Mouse (Mus musculus) c-Kit-positive CD71-negative TER-119-negative erythroid progenitor cells, embryonic 14.5 days (primary cell): ENCODE data around the gene Boc.

Experiments used
- DNase-seq: peaks from one replicate; pipeline ENCODE4 v3.0.0-alpha.2; 2013; ENCODE audit warnings: low read depth

Boc gene

GRCm38 (mm10) chr16:44527218-44527905, 31.3 kb downstream of the Boc start:
- no peak for DNase-seq

DNA sequence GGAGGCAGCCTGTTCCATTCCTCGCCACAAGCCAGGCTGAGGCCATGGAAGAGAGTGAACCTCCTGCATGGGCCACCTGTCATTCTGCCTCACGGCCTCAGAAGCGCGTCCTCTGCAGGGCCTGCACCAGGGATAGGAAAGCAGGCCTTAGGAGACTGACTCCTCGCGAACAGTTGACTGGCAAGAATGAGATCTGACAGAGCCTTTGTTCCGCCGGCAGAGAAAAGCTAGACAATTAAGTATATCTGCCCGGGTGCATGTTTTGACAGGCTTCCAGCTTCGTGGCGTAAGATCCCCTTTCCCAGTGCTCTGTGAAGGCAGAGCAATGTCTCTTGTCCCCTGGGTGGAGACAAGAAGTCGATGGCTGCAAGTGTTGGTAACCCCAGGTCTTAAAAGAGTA, 32.0 kb downstream of the Boc start:
- DNase-seq: no peak

- DNase-seq: no peak
Observed at GRCm38 (mm10) chr16:44526044-44526443, 32.7 kb downstream of the Boc start.

DNA sequence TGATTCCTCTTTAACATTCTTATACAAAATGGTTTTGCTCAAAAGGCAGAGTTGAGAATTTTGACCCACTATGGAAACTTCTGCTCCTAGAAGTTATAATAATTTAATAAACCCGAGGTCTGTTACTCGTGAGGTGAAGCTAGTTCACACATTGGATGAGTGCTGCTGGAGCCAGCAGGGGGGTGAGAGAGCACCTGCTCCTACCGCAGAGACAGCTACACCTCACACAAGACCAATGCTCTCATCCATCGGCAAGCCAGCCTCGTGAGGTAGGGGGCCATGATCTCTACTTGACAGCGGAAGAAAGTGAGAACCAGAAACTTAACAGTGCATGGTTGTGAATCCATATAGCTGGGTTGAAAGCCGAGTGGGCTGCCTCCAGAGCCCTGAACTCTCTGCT, 35.1 kb downstream of the Boc start:
- DNase-seq: no peak

- no peak for DNase-seq
Observed at GRCm38 (mm10) chr16:44516498-44516897, 42.2 kb downstream of the Boc start.

DNA sequence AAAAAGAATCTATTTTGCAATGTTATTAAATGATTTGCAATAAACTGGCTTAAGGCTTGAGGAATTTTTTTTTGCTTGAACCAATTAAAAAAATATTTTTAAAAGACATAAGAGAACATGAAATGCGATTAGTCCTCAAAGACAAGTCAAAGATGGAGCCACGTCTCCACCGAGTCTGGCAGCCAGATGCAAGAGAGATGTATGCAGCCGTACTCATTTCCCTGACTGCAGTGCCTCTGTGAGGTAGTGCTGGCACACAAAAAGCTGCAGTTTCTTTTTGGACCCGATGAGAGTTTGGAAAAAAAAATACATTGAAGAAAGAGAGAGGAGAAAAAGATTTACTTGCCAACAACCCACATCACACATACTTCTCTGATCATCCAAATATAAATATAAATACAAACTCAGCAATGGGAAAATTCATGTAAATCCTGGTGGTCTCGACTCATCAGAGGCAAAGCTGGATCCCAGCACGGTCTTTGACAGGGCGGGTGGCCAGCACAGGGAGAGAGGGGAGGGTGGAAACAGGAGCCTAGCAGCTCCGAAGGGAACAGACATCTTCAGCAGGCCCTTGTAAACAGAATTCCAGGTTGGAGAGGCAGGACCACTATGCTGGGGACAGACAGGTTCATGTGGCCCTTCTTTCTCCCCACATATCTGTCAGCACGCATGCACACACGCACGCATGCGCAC, 48.0 kb downstream of the Boc start:
- no peak for DNase-seq

DNA sequence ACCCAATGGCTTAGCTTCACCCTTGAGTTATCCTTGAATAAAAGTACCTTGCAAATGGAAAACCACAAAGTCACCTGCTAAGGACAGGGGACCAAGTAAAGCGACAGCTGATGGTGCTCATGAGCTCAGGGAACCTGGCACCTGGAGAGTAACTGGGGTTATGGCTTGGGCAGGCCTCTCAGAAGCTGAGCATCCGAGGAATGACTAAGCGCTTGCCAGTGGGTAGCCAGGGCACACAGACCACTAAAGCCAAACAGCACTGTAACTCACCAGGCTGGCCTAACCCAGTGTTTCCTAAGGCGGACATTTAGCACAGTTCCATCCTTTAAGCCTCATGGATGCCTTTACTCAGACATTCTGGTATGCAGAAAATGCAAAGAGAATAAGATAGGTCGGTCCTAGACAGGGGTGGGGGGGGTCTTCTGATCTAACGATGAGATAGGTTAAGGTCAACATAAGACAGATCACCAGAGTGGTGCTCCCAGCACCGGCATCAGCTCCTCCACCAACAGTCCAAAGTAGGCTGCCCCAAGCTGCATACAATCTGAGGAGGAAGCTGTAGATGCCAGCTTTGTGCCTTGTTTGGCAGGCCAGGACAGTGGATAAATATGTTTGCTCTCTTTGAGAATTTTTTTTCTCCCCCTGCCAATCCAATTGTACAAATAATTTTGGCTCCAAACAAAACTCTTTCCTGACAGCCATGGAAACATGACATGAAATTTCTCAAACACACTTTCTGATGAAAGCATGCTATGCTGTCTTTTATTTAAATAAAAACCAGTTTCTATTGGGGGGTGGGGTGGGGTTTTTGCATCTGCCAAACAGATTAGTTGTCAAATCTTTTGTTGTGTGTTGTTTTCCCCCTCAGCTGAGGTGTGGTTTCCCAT, 49.0 kb downstream of the Boc start:
- no peak for DNase-seq

DNA sequence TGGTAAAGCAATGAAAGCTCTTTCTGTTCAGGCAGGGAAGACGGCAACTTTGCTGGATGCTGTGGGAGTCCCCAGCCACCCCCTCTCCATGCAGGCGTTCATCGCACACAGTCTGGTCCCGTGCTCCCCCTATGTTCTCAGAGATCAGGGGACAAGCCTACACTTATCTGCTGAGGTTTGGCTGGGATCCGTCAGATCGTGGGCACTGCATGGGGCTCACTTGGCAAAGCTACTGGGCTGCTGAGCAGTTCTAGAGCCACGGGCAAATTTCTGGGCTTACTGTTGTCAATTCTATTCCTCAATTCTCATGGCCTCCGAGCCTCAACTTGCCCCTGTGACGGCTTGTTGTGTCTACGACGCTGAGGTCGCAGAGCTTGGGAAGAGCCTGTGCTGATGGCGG, 49.9 kb downstream of the Boc start:
- DNase-seq: no peak

- DNase-seq: no peak
Observed at GRCm38 (mm10) chr16:44508025-44508424, 50.7 kb downstream of the Boc start.

DNA sequence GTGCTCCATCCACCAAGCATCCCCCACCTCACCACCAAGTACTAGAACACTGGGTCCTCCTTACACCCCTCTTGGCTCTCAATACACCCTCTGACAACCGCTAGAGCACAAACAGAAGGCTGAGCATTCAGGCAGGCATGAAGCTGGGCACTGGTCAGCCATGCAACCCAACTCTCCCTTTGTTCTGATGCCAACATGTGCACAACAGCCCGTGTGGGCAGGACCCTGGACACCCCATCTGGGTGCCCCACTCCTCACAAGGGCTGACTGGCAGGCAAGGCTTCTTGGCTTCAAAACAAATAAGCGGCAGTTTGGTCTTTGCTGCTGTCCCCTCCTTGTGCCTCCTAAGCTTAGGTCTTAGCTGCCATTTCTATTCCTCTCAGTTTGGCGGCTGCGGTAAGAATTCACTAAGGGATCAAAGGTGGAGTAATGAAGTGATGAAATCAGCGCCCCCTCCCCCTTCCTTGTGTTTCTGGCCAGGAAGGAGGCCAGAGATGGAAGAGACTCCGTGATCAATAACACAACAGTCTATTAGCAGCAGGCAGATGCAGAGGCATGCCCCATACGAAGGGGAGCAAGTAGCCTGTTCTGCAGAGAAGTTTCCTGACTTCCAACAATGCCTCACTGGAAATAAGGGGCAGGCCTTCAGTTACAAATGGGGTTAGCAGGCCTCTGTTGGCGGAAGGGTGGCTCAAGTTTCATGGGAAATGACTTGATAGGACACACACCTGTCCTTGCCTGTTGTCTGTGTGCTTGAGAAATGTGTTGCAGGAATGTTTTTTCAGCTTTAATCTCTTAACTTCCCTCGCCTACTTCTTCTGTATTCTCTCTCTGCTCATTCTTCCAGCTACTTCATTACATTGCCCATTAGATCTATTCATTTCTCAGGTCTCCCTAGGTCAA, 51.4 kb downstream of the Boc start:
- DNase-seq: no peak

DNA sequence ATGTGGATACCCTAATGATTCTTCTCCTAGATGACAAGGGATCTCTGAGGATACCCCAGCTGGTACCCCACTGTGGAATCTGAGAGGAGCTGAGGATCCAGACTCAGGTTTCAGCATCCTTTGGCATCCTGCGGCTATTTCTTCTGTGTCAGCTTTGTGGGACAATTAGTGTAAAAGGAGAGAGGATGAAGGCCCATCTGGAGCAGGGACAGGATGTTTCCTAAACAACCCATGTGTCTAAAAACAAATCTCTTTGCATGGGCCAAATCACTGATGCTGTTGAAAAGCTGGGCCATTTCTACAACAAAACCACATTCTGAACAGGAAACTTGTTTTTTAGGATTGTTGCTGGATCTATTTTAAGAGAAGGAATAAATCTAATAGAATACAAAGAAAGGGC, 53.5 kb downstream of the Boc start:
- DNase-seq: no peak

DNA sequence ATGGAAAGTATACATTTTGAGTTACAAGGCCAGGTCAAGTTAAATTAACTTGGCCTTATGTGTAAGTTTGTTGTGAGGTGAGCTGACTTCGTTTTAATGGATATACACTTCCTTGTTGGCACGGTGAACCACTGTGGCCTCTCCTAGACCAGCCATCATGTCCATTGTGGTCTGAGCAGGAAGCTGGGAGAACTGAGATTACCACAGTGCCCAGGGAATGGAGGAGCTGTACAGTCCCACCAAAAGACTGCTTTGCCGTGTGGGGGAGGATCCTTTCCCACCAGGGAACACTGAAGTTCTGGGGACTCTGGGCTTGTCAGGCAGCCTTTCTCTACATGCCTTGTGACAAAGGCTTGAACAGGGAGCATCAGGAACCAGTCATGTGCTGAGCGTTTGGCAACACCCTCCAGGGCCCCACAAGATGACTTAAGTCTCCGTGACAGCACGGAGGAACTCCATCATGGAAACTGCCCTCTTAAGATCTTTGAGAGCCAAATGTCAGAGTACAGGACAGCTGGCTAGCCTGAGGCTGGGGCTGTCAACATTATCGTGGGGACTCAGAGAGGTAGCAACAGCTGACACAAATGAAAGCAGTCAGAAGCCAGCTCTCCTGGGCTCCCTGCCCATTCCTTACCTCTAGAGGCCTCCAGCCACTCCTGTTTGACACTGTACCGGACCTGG, 55.7 kb downstream of the Boc start:
- no peak for DNase-seq

DNA sequence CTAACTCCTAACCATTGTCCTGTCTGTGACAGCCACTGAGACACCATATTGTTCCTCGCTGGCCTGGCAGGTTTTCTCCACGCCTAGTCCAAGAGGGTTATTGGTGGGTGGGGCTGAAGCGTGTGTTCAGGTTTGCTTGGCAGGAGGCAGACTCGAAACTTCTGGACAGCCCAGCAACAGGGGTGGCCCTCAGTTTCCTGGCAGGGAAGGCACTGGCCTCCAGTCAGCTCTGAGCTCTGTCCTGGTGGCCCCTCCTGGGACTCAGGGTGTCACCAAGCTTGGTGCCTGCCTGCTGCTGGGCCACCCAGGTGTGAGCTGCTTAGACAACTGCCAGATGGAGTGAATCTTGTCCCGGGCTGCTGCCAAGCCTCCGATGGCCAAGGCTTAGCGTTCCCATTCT, 56.4 kb downstream of the Boc start:
- DNase-seq: no peak

DNA sequence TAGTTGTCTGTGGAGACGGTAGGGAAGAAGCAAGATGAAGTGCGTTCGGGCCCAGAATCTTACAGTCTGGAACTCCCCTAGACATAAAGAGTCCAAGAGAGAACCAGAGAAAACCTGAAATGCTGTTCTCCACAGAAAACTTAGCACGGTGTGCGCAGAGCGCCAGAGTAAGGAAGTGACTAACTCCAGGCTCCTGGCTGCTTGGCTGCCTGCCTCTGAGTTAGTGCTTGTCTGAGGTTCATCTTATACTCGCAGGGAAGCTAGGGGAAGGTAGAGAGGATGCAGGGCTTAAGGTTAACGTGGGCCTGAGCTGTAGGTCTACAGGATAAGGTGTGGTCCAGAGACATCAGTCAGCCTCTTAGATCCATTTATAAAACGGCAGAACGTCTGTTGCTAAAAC, 56.9 kb downstream of the Boc start:
- DNase-seq: no peak

GRCm38 (mm10) chr16:44498447-44498846, 60.2 kb downstream of the Boc start:
- DNase-seq: no peak

- DNase-seq: no peak
Observed at GRCm38 (mm10) chr16:44496971-44497464, 61.7 kb downstream of the Boc start.

DNA sequence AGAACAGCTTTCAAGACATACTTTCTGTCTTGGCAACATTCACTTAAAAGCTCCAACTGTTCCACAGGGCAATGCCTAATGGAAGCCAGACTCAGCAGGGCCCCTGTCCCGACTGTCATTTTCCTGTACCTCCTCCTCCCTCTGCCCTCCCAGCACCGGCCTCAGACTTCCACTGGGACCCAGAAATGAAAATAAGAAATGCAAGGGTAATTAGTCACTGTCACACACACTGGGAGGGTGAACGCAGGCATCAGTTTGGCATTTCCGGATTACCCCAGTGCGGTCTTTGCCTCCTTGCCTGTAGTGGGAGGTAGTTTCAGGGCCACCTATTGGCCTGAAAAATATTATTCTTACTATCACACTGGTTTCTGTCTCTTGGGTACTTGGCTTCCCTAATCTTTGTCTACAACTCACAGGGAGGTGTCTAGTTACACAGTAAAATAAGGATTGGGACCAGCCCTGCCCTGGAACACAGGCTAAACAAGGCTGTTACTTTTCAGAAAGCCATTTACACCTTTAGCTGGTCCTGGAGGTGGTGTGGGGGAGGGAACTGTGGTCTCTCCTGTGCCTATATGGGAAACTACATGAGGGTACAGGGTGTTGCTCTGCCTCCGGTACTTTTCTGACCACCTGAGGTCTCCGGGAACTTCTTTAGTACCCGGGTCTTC, 64.1 kb downstream of the Boc start:
- DNase-seq: no peak

DNA sequence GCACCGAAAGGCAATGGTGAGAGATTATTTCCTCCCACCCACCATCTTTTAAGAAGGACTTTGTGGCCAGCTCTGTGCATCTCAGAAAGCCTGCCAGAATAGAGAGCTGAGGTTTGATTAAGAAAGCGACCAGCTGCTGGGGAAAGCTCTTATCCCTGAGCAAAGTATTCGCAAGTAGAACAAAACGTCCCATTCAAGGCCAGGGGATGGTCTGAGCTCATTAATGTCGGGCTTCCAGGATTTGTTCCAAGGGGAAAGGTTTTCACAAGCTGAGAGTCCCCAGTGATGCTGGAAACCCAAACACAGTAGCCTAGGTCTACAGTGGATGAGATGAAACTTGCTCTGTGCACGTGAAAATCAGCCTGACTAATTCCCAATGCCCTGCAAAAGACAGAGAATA, 64.8 kb downstream of the Boc start:
- DNase-seq: no peak

DNA sequence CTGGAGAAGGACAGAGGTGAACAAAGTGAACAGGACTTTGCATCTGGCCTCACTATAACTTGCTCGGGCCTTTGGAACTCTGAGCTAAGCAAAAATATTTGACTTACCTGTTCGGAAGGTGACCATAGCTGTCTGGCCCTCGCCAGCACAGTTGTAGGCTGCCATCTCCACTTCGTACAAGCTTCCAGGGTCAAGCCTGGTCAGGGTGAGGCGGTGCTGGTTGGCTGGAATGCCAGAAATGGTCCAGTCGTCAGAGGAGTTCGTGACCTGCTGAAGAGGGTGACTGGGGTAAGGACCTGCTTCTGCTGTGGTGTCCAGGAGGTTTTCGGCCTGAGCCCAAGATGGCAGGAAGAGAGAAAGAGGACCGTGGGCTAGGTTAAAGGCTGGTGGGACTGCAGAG, 66.0 kb downstream of the Boc start:
- no peak for DNase-seq

DNA sequence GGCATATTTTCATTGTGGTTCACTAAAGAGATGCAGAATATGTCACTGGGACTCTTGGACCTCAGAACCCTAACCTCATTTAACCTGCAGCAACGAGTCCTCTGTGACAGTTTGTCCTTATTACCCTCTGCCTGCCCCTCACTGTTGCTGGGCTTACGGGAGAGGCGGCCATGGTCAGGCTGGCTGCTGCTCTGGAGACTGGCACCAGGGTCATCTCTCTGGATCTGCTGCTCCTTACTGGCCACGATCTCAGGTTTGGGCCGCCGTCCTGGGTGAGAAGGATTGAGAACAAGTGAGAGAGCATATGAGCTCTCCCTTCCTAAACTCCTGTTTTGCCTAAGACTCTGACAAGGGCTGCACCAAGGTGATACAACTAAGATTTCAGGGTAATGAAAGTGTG, 66.5 kb downstream of the Boc start:
- DNase-seq: no peak

DNA sequence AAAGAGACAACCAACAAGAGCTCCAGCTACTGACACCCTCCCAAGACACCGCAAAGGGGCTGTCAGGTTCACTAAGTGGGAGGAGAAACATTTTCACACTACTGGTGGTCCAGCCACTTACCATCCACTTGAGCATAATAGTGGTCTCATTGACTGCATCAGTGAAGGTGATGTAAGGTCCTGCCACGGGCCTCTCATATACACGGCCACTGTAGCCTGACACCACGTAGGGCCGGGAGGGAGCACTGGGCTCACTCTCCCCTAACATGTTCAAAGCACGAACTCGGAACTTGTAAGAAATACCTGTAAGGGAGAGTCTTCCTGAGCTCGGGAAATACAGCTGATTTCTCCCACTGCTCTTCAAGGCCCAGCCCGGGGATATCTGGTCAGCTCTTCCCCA, 67.6 kb downstream of the Boc start:
- no peak for DNase-seq
